Mouse (Mus musculus): ENCODE measurements around the gene Cdyl. TPM values are rescaled to one million over a fixed set of nuclear protein-coding genes. Genes with fewer than 3 reads are reported as not detected.
"Not testable (repeated sequence)": the region's sequence is repeated elsewhere in the genome, so short reads cannot be mapped to it uniquely, and the experiment has no call there.

The Cdyl gene
- polyA plus RNA-seq, 1 experiment, result 8.3 TPM

- Histone ChIP-seq H3K4me3 (replicated peaks; ENCODE audit: insufficient read depth, low read depth, low read length) (no peak overlapping the region), H3K27ac (ENCODE audit: insufficient read depth, low read length) (no peak overlapping the region), H3K27me3 (ENCODE audit: control insufficient read depth, insufficient read depth, low read length) (no peaks in the 10 kb centered on the region), H3K4me1 (ENCODE audit: control insufficient read depth, insufficient read depth, low read length) (peaks cover 8% of the 10 kb centered on the region; the same call in 1 of the 2 replicates)
- WGBS, result 96% methylated on average over 7 of the region's 7 CpGs
- TF ChIP-seq POLR2A (IDR thresholded peaks at IDR 0.05; ENCODE audit: borderline replicate concordance, insufficient read depth, low read length) (no peak), CTCF (IDR thresholded peaks at IDR 0.05; ENCODE audit: borderline replicate concordance, insufficient read depth, low read depth, low read length) (no peak)
- no peak for DNase-seq
Observed at GRCm38 (mm10) chr13:35835669-35836068, 176.0 kb downstream of the Cdyl start.

- 97% methylated on average over 7 of the region's 7 CpGs for whole genome bisulfite sequencing
- H3K27me3 ChIP-seq (ENCODE audit: control insufficient read depth, insufficient read depth, low read length); H3K4me3 ChIP-seq (replicated peaks; ENCODE audit: insufficient read depth, low read depth, low read length); H3K27ac ChIP-seq (ENCODE audit: insufficient read depth, low read length); DNase-seq; H3K4me1 ChIP-seq (ENCODE audit: control insufficient read depth, insufficient read depth, low read length): not testable (repeated sequence)
Observed at GRCm38 (mm10) chr13:35836501-35836900, 176.9 kb downstream of the Cdyl start.

DNA sequence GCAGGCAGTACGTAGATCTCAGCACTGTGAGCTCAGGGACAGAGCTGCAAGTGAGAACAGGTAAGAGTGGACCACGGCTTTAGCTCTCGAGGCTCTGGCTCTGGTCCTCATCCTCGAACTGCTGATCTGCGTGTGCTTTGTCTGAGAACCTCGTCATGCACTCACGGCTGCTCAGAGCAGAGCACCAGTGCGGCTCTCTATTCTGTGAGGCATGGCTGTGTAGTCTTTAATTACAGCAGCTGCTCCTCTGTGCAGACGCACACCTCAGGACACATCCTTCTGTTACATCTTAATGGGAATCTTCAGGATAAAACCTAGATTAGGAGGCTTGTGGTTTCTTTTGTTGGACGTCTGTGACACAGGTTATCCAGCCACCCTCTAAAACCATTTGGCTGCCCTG is 180.5 kb downstream of the Cdyl start:
- 95% methylated on average over 10 of the region's 10 CpGs for WGBS
- H3K4me3 ChIP-seq (replicated peaks; ENCODE audit: insufficient read depth, low read depth, low read length), result no peak overlapping the region

GRCm38 (mm10) chr13:35843383-35843782 is 183.8 kb downstream of the Cdyl start:
- WGBS, result 84% methylated on average over 7 of the region's 7 CpGs
- DNase-seq, result no peak
- Histone ChIP-seq H3K4me1 (ENCODE audit: control insufficient read depth, insufficient read depth, low read length) (peaks cover 9% of the 10 kb centered on the region), H3K27me3 (ENCODE audit: control insufficient read depth, insufficient read depth, low read length) (no peaks in the 10 kb centered on the region), H3K27ac (ENCODE audit: insufficient read depth, low read length) (no peak overlapping the region), H3K4me3 (replicated peaks; ENCODE audit: insufficient read depth, low read depth, low read length) (no peak overlapping the region)
- TF ChIP-seq CTCF (IDR thresholded peaks at IDR 0.05; ENCODE audit: borderline replicate concordance, insufficient read depth, low read depth, low read length), result no peak
- no peak for TF ChIP-seq POLR2A (IDR thresholded peaks at IDR 0.05; ENCODE audit: borderline replicate concordance, insufficient read depth, low read length)

More for the DNA sequence above, 180.5 kb downstream of the Cdyl start:
- TF ChIP-seq CTCF (IDR thresholded peaks at IDR 0.05; ENCODE audit: borderline replicate concordance, insufficient read depth, low read depth, low read length), result no peak
- no peak for TF ChIP-seq POLR2A (IDR thresholded peaks at IDR 0.05; ENCODE audit: borderline replicate concordance, insufficient read depth, low read length)
- H3K27me3 ChIP-seq (ENCODE audit: control insufficient read depth, insufficient read depth, low read length), result no peaks in the 10 kb centered on the region
- no peak for DNase-seq
- no peak overlapping the region for H3K27ac ChIP-seq (ENCODE audit: insufficient read depth, low read length)
- H3K4me1 ChIP-seq (ENCODE audit: control insufficient read depth, insufficient read depth, low read length), result no peaks in the 10 kb centered on the region

DNA sequence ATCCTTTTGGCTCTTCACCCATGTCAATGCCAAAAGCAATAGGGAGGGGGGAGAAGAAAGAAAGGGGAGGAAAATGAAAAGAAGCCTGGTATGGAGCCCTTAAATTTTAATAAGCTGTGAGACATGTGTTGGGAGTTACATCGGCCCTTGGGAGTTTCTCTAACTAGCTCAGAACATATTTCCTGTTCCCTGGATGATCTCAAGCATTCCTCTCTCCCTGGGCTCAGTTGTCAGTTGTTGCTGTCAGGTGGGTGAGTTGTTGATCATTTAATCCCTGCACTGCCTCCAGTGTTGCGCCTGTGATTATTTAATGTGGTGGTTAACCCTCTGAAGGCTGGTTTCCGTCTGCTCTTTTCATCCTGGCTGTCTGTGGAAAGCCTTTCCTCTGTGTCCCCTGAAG is 185.7 kb downstream of the Cdyl start:
- H3K27ac ChIP-seq (ENCODE audit: insufficient read depth, low read length), result no peak overlapping the region
- H3K27me3 ChIP-seq (ENCODE audit: control insufficient read depth, insufficient read depth, low read length), result no peaks in the 10 kb centered on the region
- no peak for TF ChIP-seq POLR2A (IDR thresholded peaks at IDR 0.05; ENCODE audit: borderline replicate concordance, insufficient read depth, low read length)
- no peak for TF ChIP-seq CTCF (IDR thresholded peaks at IDR 0.05; ENCODE audit: borderline replicate concordance, insufficient read depth, low read depth, low read length)
- peaks cover 14% of the 10 kb centered on the region for H3K4me1 ChIP-seq (ENCODE audit: control insufficient read depth, insufficient read depth, low read length)
- DNase-seq, result no peak
- WGBS, result 94% methylated on average over 3 of the region's 3 CpGs
- H3K4me3 ChIP-seq (replicated peaks; ENCODE audit: insufficient read depth, low read depth, low read length), result no peak overlapping the region

GRCm38 (mm10) chr13:35848694-35849093 is 189.1 kb downstream of the Cdyl start:
- TF ChIP-seq CTCF (IDR thresholded peaks at IDR 0.05; ENCODE audit: borderline replicate concordance, insufficient read depth, low read depth, low read length) (no peak), POLR2A (IDR thresholded peaks at IDR 0.05; ENCODE audit: borderline replicate concordance, insufficient read depth, low read length) (no peak)
- DNase-seq, result peak; percentile 47 to 74
- Histone ChIP-seq H3K27me3 (ENCODE audit: control insufficient read depth, insufficient read depth, low read length) (no peaks in the 10 kb centered on the region), H3K4me3 (replicated peaks; ENCODE audit: insufficient read depth, low read depth, low read length) (no peak overlapping the region), H3K4me1 (ENCODE audit: control insufficient read depth, insufficient read depth, low read length) (peaks cover 19% of the 10 kb centered on the region), H3K27ac (ENCODE audit: insufficient read depth, low read length) (no peak overlapping the region)
- 5% methylated on average over 3 of the region's 3 CpGs for WGBS

DNA sequence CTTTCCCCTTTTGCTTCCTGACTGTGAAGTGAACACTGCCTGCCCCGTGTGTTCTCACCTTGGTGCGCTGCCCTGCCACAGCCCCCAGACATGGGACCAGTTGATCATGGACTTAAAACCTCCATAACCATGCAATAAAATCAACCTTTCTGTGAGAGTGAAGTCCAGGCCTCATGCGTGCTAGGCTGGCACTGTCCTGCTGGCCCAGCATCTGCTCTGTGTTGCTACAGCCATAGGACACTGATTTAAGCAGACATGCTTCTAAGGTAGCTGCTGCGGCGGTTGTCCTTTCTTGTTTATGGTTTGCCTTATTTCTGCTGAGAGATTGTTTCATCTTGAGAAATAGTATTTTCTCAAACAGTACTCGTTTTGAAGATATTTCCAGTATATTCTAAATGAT is 191.9 kb downstream of the Cdyl start:
- 41% methylated on average over 6 of the region's 6 CpGs for WGBS
- no peak for TF ChIP-seq CTCF (IDR thresholded peaks at IDR 0.05; ENCODE audit: borderline replicate concordance, insufficient read depth, low read depth, low read length)
- no peak for TF ChIP-seq POLR2A (IDR thresholded peaks at IDR 0.05; ENCODE audit: borderline replicate concordance, insufficient read depth, low read length)
- DNase-seq, result peak; percentile 35 to 57
- no peak overlapping the region for H3K27ac ChIP-seq (ENCODE audit: insufficient read depth, low read length)
- peaks cover 19% of the 10 kb centered on the region for H3K4me1 ChIP-seq (ENCODE audit: control insufficient read depth, insufficient read depth, low read length)
- H3K4me3 ChIP-seq (replicated peaks; ENCODE audit: insufficient read depth, low read depth, low read length), result no peak overlapping the region
- no peaks in the 10 kb centered on the region for H3K27me3 ChIP-seq (ENCODE audit: control insufficient read depth, insufficient read depth, low read length)

- no peak overlapping the region for H3K4me3 ChIP-seq (replicated peaks; ENCODE audit: insufficient read depth, low read depth, low read length)
- no peak overlapping the region for H3K27ac ChIP-seq (ENCODE audit: insufficient read depth, low read length)
- no peak for DNase-seq
- TF ChIP-seq CTCF (IDR thresholded peaks at IDR 0.05; ENCODE audit: borderline replicate concordance, insufficient read depth, low read depth, low read length) (no peak), POLR2A (IDR thresholded peaks at IDR 0.05; ENCODE audit: borderline replicate concordance, insufficient read depth, low read length) (no peak)
- H3K4me1 ChIP-seq (ENCODE audit: control insufficient read depth, insufficient read depth, low read length), result peaks cover 13% of the 10 kb centered on the region
- no peaks in the 10 kb centered on the region for H3K27me3 ChIP-seq (ENCODE audit: control insufficient read depth, insufficient read depth, low read length)
- WGBS, result 100% methylated on average over 2 of the region's 2 CpGs
Observed at GRCm38 (mm10) chr13:35852851-35853575, 193.4 kb downstream of the Cdyl start.

All from cerebellum, adult 2 months (tissue).